Mouse (Mus musculus): ENCODE results near the gene Slc45a3. TPM values are rescaled to one million over a fixed set of nuclear protein-coding genes. Genes with fewer than 3 reads are reported as not detected.
A peak's percentile ranks its signal among the peaks of the same experiment; 100 is the strongest.

Gene Slc45a3
- polyA plus RNA-seq (2012; rRNA removed) = 4.3 and 4.5 TPM in 2 replicates

GRCm38 (mm10) chr1:131962606-131963084 is at the start of gene Slc45a3:
Gene Slc45a3, plus strand, starts transcription at chr1:131962967.
- peaks cover 1% of the 10 kb centered on the region; the same call in 1 of the 2 replicates for H3K27me3 ChIP-seq (ENCODE audit: control insufficient read depth, insufficient read depth, low read length)
- no peak within 1 kb of the TSS for H3K27ac ChIP-seq (ENCODE audit: insufficient read depth, low read length)
- peak within 1 kb of the TSS; percentile 46 for H3K4me3 ChIP-seq (replicated peaks; ENCODE audit: insufficient read depth, low read depth, low read length)
- no peaks in the 10 kb centered on the region for H3K4me1 ChIP-seq (ENCODE audit: control insufficient read depth, insufficient read depth, low read length)
- TF ChIP-seq POLR2A (IDR thresholded peaks at IDR 0.05; ENCODE audit: borderline replicate concordance, insufficient read depth, low read length) (no peak), CTCF (IDR thresholded peaks at IDR 0.05; ENCODE audit: borderline replicate concordance, insufficient read depth, low read depth, low read length) (no peak)
- 1% methylated on average over 33 of the region's 35 CpGs for WGBS
- no peak for DNase-seq

- H3K27me3 ChIP-seq (ENCODE audit: control insufficient read depth, insufficient read depth, low read length) = no peaks in the 10 kb centered on the region
- H3K4me3 ChIP-seq (replicated peaks; ENCODE audit: insufficient read depth, low read depth, low read length) = no peak overlapping the region
- TF ChIP-seq POLR2A (IDR thresholded peaks at IDR 0.05; ENCODE audit: borderline replicate concordance, insufficient read depth, low read length) = no peak
- no peak for TF ChIP-seq CTCF (IDR thresholded peaks at IDR 0.05; ENCODE audit: borderline replicate concordance, insufficient read depth, low read depth, low read length)
- no peak for DNase-seq
- 0 out of 2 replicates have a peak, but pooled peaks cover 3% of the 10 kb centered on the region for H3K4me1 ChIP-seq (ENCODE audit: control insufficient read depth, insufficient read depth, low read length)
- H3K27ac ChIP-seq (ENCODE audit: insufficient read depth, low read length) = no peak overlapping the region
- 56% methylated on average over 6 of the region's 6 CpGs for WGBS
Observed at GRCm38 (mm10) chr1:131917634-131918033, 45.1 kb upstream of the Slc45a3 start.

DNA sequence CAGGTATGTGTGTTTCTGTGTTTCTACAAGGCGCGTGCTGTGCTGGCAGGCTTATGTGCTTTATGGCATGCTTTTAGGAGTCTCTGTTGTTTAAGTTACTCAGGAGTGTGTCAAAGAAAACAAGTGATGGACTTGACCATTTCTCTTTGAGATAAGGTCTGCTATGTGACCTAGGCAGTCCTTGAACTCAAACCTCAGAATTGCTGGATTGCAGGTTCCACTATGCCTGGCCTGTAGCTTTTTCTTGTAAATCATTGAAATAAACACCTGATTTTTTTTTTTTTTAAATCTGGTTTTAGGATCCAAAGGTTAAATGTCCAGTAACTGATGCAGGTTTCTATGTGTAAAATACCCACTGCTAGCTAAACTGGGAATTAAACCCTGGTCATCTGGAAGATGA is 43.7 kb upstream of the Slc45a3 start:
- H3K4me3 ChIP-seq (replicated peaks; ENCODE audit: insufficient read depth, low read depth, low read length) = no peak overlapping the region
- H3K27ac ChIP-seq (ENCODE audit: insufficient read depth, low read length) = no peak overlapping the region
- no peak for DNase-seq
- no peaks in the 10 kb centered on the region for H3K4me1 ChIP-seq (ENCODE audit: control insufficient read depth, insufficient read depth, low read length)
- H3K27me3 ChIP-seq (ENCODE audit: control insufficient read depth, insufficient read depth, low read length) = no peaks in the 10 kb centered on the region
- WGBS = 95% methylated on average over 2 of the region's 2 CpGs
- no peak for TF ChIP-seq CTCF (IDR thresholded peaks at IDR 0.05; ENCODE audit: borderline replicate concordance, insufficient read depth, low read depth, low read length)

DNA sequence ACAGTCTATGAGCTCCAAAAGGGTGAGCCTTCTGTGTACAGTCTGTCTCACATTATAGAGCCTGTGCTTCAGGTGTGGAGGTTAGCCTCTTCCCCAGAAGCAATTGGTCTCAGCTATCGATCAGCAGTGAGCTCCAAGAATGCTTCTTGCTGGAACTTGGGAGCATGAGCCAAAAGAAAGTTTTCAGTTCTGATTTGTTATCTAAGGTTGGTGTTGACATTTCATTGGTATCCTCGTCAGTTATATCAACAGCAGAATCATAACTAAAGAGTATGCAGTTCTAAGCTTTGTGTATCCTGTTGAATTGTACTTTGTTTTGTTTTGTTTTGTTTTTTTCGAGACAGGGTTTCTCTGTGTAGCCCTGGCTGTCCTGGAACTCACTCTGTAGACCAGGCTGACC is 40.7 kb upstream of the Slc45a3 start:
- Histone ChIP-seq H3K4me1 (ENCODE audit: control insufficient read depth, insufficient read depth, low read length) (no peaks in the 10 kb centered on the region), H3K27me3 (ENCODE audit: control insufficient read depth, insufficient read depth, low read length) (no peaks in the 10 kb centered on the region), H3K27ac (ENCODE audit: insufficient read depth, low read length) (no peak overlapping the region), H3K4me3 (replicated peaks; ENCODE audit: insufficient read depth, low read depth, low read length) (no peak overlapping the region)
- WGBS = 96% methylated on average over 3 of the region's 3 CpGs
- TF ChIP-seq POLR2A (IDR thresholded peaks at IDR 0.05; ENCODE audit: borderline replicate concordance, insufficient read depth, low read length) = no peak
- no peak for TF ChIP-seq CTCF (IDR thresholded peaks at IDR 0.05; ENCODE audit: borderline replicate concordance, insufficient read depth, low read depth, low read length)
- no peak for DNase-seq

DNA sequence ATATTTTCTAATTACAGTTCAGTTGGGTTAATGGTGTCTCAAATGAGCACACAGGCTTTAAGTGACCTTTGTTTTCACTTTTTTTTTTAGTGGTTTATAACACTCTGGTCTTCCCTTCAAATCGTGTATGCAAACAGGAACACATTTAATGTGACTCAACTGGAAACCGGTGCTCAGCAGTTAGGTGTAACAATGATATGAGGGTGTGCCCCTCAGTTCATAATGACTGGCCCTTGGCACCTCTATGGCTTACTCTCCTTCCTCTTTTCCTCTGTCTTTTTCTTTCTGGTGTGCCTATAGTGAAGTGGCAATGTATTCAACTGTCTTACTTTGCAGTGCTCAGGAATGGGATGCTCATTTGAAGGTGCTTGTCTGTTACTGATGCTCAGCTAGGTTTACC is 29.3 kb upstream of the Slc45a3 start:
- DNase-seq = no peak
- whole genome bisulfite sequencing = 85% methylated on average over 2 of the region's 2 CpGs
- TF ChIP-seq CTCF (IDR thresholded peaks at IDR 0.05; ENCODE audit: borderline replicate concordance, insufficient read depth, low read depth, low read length) = no peak
- TF ChIP-seq POLR2A (IDR thresholded peaks at IDR 0.05; ENCODE audit: borderline replicate concordance, insufficient read depth, low read length) = no peak
- Histone ChIP-seq H3K4me3 (replicated peaks; ENCODE audit: insufficient read depth, low read depth, low read length) (no peak overlapping the region), H3K4me1 (ENCODE audit: control insufficient read depth, insufficient read depth, low read length) (no peaks in the 10 kb centered on the region), H3K27me3 (ENCODE audit: control insufficient read depth, insufficient read depth, low read length) (no peaks in the 10 kb centered on the region), H3K27ac (ENCODE audit: insufficient read depth, low read length) (no peak overlapping the region)

DNA sequence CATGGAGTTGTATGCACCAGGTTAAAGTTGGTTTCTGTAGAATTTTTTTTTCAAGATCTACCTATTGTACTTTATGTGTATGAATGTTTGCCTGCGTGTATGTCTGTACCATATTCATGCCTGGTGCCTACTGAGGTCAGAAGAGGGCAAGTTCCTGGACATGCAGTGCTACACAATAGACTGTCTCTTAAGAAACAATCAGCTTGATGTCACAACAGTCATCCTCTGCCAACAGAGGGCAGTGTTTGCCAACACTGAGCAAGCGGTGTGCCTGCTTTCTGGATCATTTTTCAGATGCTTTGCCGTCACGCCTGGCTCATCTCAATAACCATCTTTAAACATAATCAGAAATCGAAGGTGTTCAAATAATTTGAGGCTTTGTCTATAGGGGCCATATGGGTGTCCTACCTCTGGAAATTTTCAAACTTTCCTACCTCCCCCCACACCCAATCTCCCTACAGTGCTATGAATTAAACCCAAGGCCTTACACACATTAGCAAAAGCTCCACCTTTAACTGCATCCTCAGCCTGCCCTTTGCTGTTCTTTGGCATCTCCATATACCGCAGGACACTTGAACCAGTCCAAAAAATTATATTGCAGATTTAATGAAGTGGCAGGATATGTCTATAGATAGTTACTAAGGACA is 25.0 kb upstream of the Slc45a3 start:
- DNase-seq = peak; percentile 60
- no peaks in the 10 kb centered on the region for H3K4me1 ChIP-seq (ENCODE audit: control insufficient read depth, insufficient read depth, low read length)
- no peak overlapping the region for H3K4me3 ChIP-seq (replicated peaks; ENCODE audit: insufficient read depth, low read depth, low read length)
- no peaks in the 10 kb centered on the region for H3K27me3 ChIP-seq (ENCODE audit: control insufficient read depth, insufficient read depth, low read length)
- 30% methylated on average over 6 of the region's 6 CpGs for WGBS
- H3K27ac ChIP-seq (ENCODE audit: insufficient read depth, low read length) = no peak overlapping the region
- TF ChIP-seq CTCF (IDR thresholded peaks at IDR 0.05; ENCODE audit: borderline replicate concordance, insufficient read depth, low read depth, low read length) (peak; percentile 77), POLR2A (IDR thresholded peaks at IDR 0.05; ENCODE audit: borderline replicate concordance, insufficient read depth, low read length) (no peak)

DNA sequence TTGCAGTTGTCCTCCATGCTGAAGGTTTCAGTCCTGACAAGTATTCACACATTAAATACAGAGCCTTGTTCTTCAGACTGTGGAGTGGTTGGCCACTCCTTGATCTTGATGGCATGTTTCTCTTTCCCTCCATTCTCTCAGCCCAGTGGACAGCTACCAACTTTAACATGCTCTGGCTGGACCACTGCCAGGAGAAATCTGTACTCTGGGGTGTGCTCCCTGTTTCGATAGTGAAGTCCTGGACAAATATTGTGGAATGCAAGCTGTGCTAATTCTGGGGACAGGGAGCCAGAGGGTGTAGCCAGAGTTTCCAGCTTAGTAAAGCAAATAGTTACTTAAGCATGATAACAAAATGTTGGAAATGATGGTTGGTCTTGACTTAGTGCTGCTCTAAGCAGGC is 24.0 kb upstream of the Slc45a3 start:
- H3K27ac ChIP-seq (ENCODE audit: insufficient read depth, low read length) = no peak overlapping the region
- 50% methylated on average over 1 of the region's 1 CpGs for WGBS
- no peak for TF ChIP-seq CTCF (IDR thresholded peaks at IDR 0.05; ENCODE audit: borderline replicate concordance, insufficient read depth, low read depth, low read length)
- no peak for TF ChIP-seq POLR2A (IDR thresholded peaks at IDR 0.05; ENCODE audit: borderline replicate concordance, insufficient read depth, low read length)
- DNase-seq = no peak
- no peaks in the 10 kb centered on the region for H3K27me3 ChIP-seq (ENCODE audit: control insufficient read depth, insufficient read depth, low read length)
- no peaks in the 10 kb centered on the region for H3K4me1 ChIP-seq (ENCODE audit: control insufficient read depth, insufficient read depth, low read length)
- H3K4me3 ChIP-seq (replicated peaks; ENCODE audit: insufficient read depth, low read depth, low read length) = no peak overlapping the region

DNA sequence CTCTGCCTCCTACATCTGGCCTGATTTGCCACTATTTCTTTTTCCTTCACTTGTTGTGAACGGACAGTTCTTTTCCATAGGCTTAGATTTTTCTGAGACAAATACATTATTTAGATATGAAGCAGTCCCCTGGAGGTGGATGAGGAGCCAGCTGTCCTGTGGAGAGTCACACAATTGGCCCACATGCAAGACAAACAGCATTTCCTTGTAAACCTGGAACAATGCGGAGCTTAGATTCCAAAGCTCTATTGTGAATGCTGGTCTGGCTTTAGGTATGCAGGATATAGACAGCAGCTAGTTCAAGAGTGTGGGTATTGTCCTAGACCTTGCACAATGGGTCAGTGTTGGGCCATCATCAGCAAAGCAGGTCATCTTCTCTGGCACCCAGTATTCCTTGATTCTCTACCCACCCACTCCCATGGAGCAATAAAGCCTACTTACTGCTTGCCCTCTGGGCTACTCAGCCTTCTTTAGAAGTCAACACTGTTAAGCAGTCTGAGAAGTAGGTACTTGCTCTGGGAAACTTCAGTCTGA is 22.0 kb upstream of the Slc45a3 start:
- Histone ChIP-seq H3K27ac (ENCODE audit: insufficient read depth, low read length) (no peak overlapping the region), H3K27me3 (ENCODE audit: control insufficient read depth, insufficient read depth, low read length) (no peaks in the 10 kb centered on the region), H3K4me1 (ENCODE audit: control insufficient read depth, insufficient read depth, low read length) (no peaks in the 10 kb centered on the region), H3K4me3 (replicated peaks; ENCODE audit: insufficient read depth, low read depth, low read length) (no peak overlapping the region)
- 40% methylated on average over 2 of the region's 2 CpGs for WGBS
- DNase-seq = no peak
- TF ChIP-seq POLR2A (IDR thresholded peaks at IDR 0.05; ENCODE audit: borderline replicate concordance, insufficient read depth, low read length) = no peak
- no peak for TF ChIP-seq CTCF (IDR thresholded peaks at IDR 0.05; ENCODE audit: borderline replicate concordance, insufficient read depth, low read depth, low read length)
